ENCODE assay signal across 9 mouse cellular contexts in genomic region chrX:113297404-113297803, GRCm38 (mm10). TPM values are rescaled to one million over a fixed set of nuclear protein-coding genes. Genes with fewer than 3 reads are reported as not detected.
DNase-seq lines count a peak whose midpoint lies in the region; ATAC-seq and TF ChIP-seq lines count a peak whose summit lies in the region.
"Had no signal": no experiment of that assay in that cellular context is flagged by ENCODE, and none has a peak within 500 bp of the region (broad histone marks: within the 10 kb centered on the region; RNA-seq: fewer than 3 reads in every experiment).

Dach2 (plus strand) TSS chrX:113297510.

- no peak for DNase-seq in heart, adult 18-20 months
- DNase-seq in embryonic facial prominence, embryonic 10.5 days (ENCODE audit: low spot score): peak; percentile 63
- no peak for DNase-seq in adrenal gland, adult 18-20 months (ENCODE audit: low spot score in 2 of 2)

- no peaks in the 10 kb centered on the region for H3K9me3 ChIP-seq in heart, embryonic 11.5 days (replicated peaks; ENCODE audit: control insufficient read depth, low read length)
- H3K9me3 ChIP-seq in E14TG2a.4 (ENCODE audit: low read length): no peaks in the 10 kb centered on the region
- H3K9me3 ChIP-seq in embryonic facial prominence, embryonic 10.5 days: no peaks in the 10 kb centered on the region
- H3K9me3 ChIP-seq in intestine, embryonic 15.5 days: no peaks in the 10 kb centered on the region
- no peaks in the 10 kb centered on the region for H3K9me3 ChIP-seq in midbrain, embryonic 12.5 days

- no peak for ATAC-seq in heart, embryonic 11.5 days (replicated peaks; ENCODE audit: insufficient number of reproducible peaks, low FRiP score, low TSS enrichment)
- peak; percentile 80 for ATAC-seq in intestine, embryonic 15.5 days
- peak; percentile 50 for ATAC-seq in midbrain, embryonic 12.5 days (ENCODE audit: low FRiP score, low read depth)
- ATAC-seq in monocyte, adult 5-6 weeks (replicated peaks; ENCODE audit: insufficient number of reproducible peaks, low FRiP score, low TSS enrichment, poor library complexity, severe bottlenecking): no peak

- no peaks in the 10 kb centered on the region for H3K36me3 ChIP-seq in heart, embryonic 11.5 days (ENCODE audit: control insufficient read depth, insufficient read depth, low read length)
- H3K36me3 ChIP-seq in E14TG2a.4 (ENCODE audit: insufficient read depth, low read length): no peaks in the 10 kb centered on the region
- H3K36me3 ChIP-seq in embryonic facial prominence, embryonic 10.5 days (replicated peaks): no peaks in the 10 kb centered on the region
- H3K36me3 ChIP-seq in intestine, embryonic 15.5 days: no peaks in the 10 kb centered on the region
- H3K36me3 ChIP-seq in midbrain, embryonic 12.5 days: no peaks in the 10 kb centered on the region

- no peaks in the 10 kb centered on the region for H3K4me1 ChIP-seq in heart, embryonic 11.5 days (ENCODE audit: control insufficient read depth, insufficient read depth, low read length)
- H3K4me1 ChIP-seq in E14TG2a.4 (replicated peaks; ENCODE audit: low read depth, low read length): no peaks in the 10 kb centered on the region
- no peaks in the 10 kb centered on the region for H3K4me1 ChIP-seq in embryonic facial prominence, embryonic 10.5 days
- no peaks in the 10 kb centered on the region for H3K4me1 ChIP-seq in intestine, embryonic 15.5 days (replicated peaks)
- H3K4me1 ChIP-seq in midbrain, embryonic 12.5 days: no peaks in the 10 kb centered on the region; the same call in 1 of the 2 replicates

- H3K4me2 ChIP-seq in heart, embryonic 11.5 days: peak within 1 kb of the TSS; percentile 78
- H3K4me2 ChIP-seq in intestine, embryonic 15.5 days (replicated peaks): peak within 1 kb of the TSS; percentile 65
- peak within 1 kb of the TSS; percentile 63 for H3K4me2 ChIP-seq in midbrain, embryonic 12.5 days (replicated peaks)

- H3K4me3 ChIP-seq in heart, embryonic 11.5 days (ENCODE audit: low read depth, low read length): peak within 1 kb of the TSS; percentile 46
- peak within 1 kb of the TSS; percentile 76 for H3K4me3 ChIP-seq in E14TG2a.4 (replicated peaks; ENCODE audit: low read length)
- peak within 1 kb of the TSS; percentile 65 for H3K4me3 ChIP-seq in embryonic facial prominence, embryonic 10.5 days
- peak within 1 kb of the TSS; percentile 45 for H3K4me3 ChIP-seq in intestine, embryonic 15.5 days (replicated peaks)
- H3K4me3 ChIP-seq in midbrain, embryonic 12.5 days: peak within 1 kb of the TSS; percentile 48

- H3K27me3 ChIP-seq in heart, embryonic 11.5 days (ENCODE audit: control insufficient read depth, insufficient read depth, low read length): no peaks in the 10 kb centered on the region
- peaks cover 4% of the 10 kb centered on the region; the same call in 1 of the 2 replicates for H3K27me3 ChIP-seq in E14TG2a.4 (ENCODE audit: insufficient read depth, low read length)
- H3K27me3 ChIP-seq in embryonic facial prominence, embryonic 10.5 days (replicated peaks; ENCODE audit: low read depth, poor library complexity, severe bottlenecking): no peaks in the 10 kb centered on the region
- H3K27me3 ChIP-seq in intestine, embryonic 15.5 days (replicated peaks): no peaks in the 10 kb centered on the region
- H3K27me3 ChIP-seq in midbrain, embryonic 12.5 days: no peaks in the 10 kb centered on the region

- WGBS in heart, embryonic 11.5 days (ENCODE audit: insufficient replicate concordance): 15% methylated on average over 21 of the region's 21 CpGs
- WGBS in embryonic facial prominence, embryonic 10.5 days: 22% methylated on average over 21 of the region's 21 CpGs
- WGBS in intestine, embryonic 15.5 days: 33% methylated on average over 21 of the region's 21 CpGs
- WGBS in midbrain, embryonic 12.5 days: 32% methylated on average over 21 of the region's 21 CpGs

- H3K9ac ChIP-seq in heart, embryonic 11.5 days (ENCODE audit: low read depth, low read length): 0 out of 2 replicates have a peak within 1 kb of the TSS, but pooled peaks have one; percentile 28
- peak within 1 kb of the TSS; percentile 40 for H3K9ac ChIP-seq in intestine, embryonic 15.5 days
- H3K9ac ChIP-seq in midbrain, embryonic 12.5 days (replicated peaks): peak within 1 kb of the TSS; percentile 47; the same call in 1 of the 2 replicates

- no peak for TF ChIP-seq CTCF in E14TG2a.4 (conservative IDR thresholded peaks at IDR 0.05; ENCODE audit: low read length)

- H3K27ac ChIP-seq in heart, embryonic 11.5 days (ENCODE audit: low read depth, low read length): no peak within 1 kb of the TSS
- H3K27ac ChIP-seq in embryonic facial prominence, embryonic 10.5 days (replicated peaks): peak within 1 kb of the TSS; percentile 59; the same call in 1 of the 2 replicates
- H3K27ac ChIP-seq in intestine, embryonic 15.5 days: peak within 1 kb of the TSS; percentile 48
- H3K27ac ChIP-seq in midbrain, embryonic 12.5 days (replicated peaks): no peak within 1 kb of the TSS

RNA-seq across cellular contexts. Expression of gene Dach2, which starts in this region (rescaled TPM):
- polyA plus RNA-seq in heart, embryonic 11.5 days (2014; fragmentation: Nextera tagmentation; extraction: Ambion mirVana): 0.37 and 0.87 TPM in 2 replicates
- not detected for total RNA-seq in heart, adult 18-20 months (2021)
- 8.7 and 12.1 TPM in 2 replicates for polyA plus RNA-seq in embryonic facial prominence, embryonic 10.5 days (2016; fragmentation: Nextera tagmentation; extraction: Ambion mirVana)
- polyA plus RNA-seq in intestine, embryonic 15.5 days (2015; fragmentation: Nextera tagmentation; extraction: Ambion mirVana): 3.2 and 4.1 TPM in 2 replicates
- polyA plus RNA-seq in midbrain, embryonic 12.5 days (2016; fragmentation: Nextera tagmentation; extraction: Ambion mirVana): 6.9 and 9.1 TPM in 2 replicates
- not detected in 3 replicates for total RNA-seq in monocyte, adult 5-6 weeks (2017)
- total RNA-seq in adrenal gland, adult 18-20 months (2021): under 1 TPM; 0.76 to 0.83 TPM
- polyA plus RNA-seq: Patski had no signal

Comparison
In these comparisons a context has a peak if more than half of its experiments do, and no peak if none do; other contexts are left out.
1. ATAC-seq: peak in intestine, embryonic 15.5 days (single experiment) and midbrain, embryonic 12.5 days (single experiment); none in heart, embryonic 11.5 days (single experiment) and monocyte, adult 5-6 weeks (single experiment).
2. H3K27ac ChIP-seq: peak in embryonic facial prominence, embryonic 10.5 days (single experiment) and intestine, embryonic 15.5 days (single experiment); none in heart, embryonic 11.5 days (single experiment) and midbrain, embryonic 12.5 days (single experiment).
3. Peak in every context shown above with its lines, with median percentiles within 50 percentile points of each other: H3K4me2 ChIP-seq, H3K4me3 ChIP-seq and H3K9ac ChIP-seq.